Mouse (Mus musculus) ovary, postnatal 10 days (tissue): ENCODE data around the gene Pdgfra.
A peak's percentile ranks its signal among the peaks of the same experiment; 100 is the strongest.

Experiments
- DNase-seq: peaks from one replicate; pipeline ENCODE4 v3.0.0; 2022; ENCODE audit warnings: low spot score

The Pdgfra gene

GRCm38 (mm10) chr5:75152021-75152425 is at the start of gene Pdgfra:
Gene Pdgfra (plus strand): TSS chr5:75152292.
- DNase-seq, result no peak

- DNase-seq, result no peak
Observed at GRCm38 (mm10) chr5:75106511-75106910, 45.6 kb upstream of the Pdgfra start.

GRCm38 (mm10) chr5:75109368-75109767 is 42.7 kb upstream of the Pdgfra start:
- DNase-seq, result no peak

- no peak for DNase-seq
Observed at GRCm38 (mm10) chr5:75111781-75112180, 40.3 kb upstream of the Pdgfra start.

- no peak for DNase-seq
Observed at GRCm38 (mm10) chr5:75118840-75119239, 33.3 kb upstream of the Pdgfra start.

GRCm38 (mm10) chr5:75121646-75122045 is 30.4 kb upstream of the Pdgfra start:
- DNase-seq, result no peak

GRCm38 (mm10) chr5:75134681-75135080 is 17.4 kb upstream of the Pdgfra start:
- no peak for DNase-seq

- DNase-seq, result no peak
Observed at GRCm38 (mm10) chr5:75143092-75143491, 9.0 kb upstream of the Pdgfra start.

- no peak for DNase-seq
Observed at GRCm38 (mm10) chr5:75143767-75144166, 8.3 kb upstream of the Pdgfra start.

GRCm38 (mm10) chr5:75145341-75145740 is 6.8 kb upstream of the Pdgfra start:
- no peak for DNase-seq

- no peak for DNase-seq
Observed at GRCm38 (mm10) chr5:75146469-75146868, 5.6 kb upstream of the Pdgfra start.

- no peak for DNase-seq
Observed at GRCm38 (mm10) chr5:75148343-75149127, 3.6 kb upstream of the Pdgfra start.

- no peak for DNase-seq
Observed at GRCm38 (mm10) chr5:75149380-75149779, 2.7 kb upstream of the Pdgfra start.

GRCm38 (mm10) chr5:75149880-75150279 is 2.2 kb upstream of the Pdgfra start:
- no peak for DNase-seq

- DNase-seq, result no peak
Observed at GRCm38 (mm10) chr5:75150341-75150981, 1.6 kb upstream of the Pdgfra start.

GRCm38 (mm10) chr5:75151146-75151900 is 769 bp upstream of the Pdgfra start:
- DNase-seq, result peak; percentile 58

GRCm38 (mm10) chr5:75152791-75153625 is 916 bp downstream of the Pdgfra start:
- no peak for DNase-seq

- DNase-seq, result no peak
Observed at GRCm38 (mm10) chr5:75153626-75153960, 1.5 kb downstream of the Pdgfra start.

- no peak for DNase-seq
Observed at GRCm38 (mm10) chr5:75153961-75154620, 2.0 kb downstream of the Pdgfra start.

- DNase-seq, result no peak
Observed at GRCm38 (mm10) chr5:75154621-75155235, 2.6 kb downstream of the Pdgfra start.

- DNase-seq, result no peak
Observed at GRCm38 (mm10) chr5:75155281-75155680, 3.2 kb downstream of the Pdgfra start.
